In genomic region chrX:41970096-41970495, GRCm38 (mm10) we compare ENCODE assay signal across 19 mouse cellular contexts. TPM values are rescaled to one million over a fixed set of nuclear protein-coding genes. Genes with fewer than 3 reads are reported as not detected.
DNase-seq lines count a peak whose midpoint lies in the region; ATAC-seq and TF ChIP-seq lines count a peak whose summit lies in the region.
"Had no signal": no experiment of that assay in that cellular context is flagged by ENCODE, and none has a peak within 500 bp of the region (broad histone marks: within the 10 kb centered on the region; RNA-seq: fewer than 3 reads in every experiment).

No protein-coding gene starts in this region.

- H3K27ac ChIP-seq in forebrain, embryonic 11.5 days (ENCODE audit: low read depth, low read length) = no peak overlapping the region
- no peak overlapping the region for H3K27ac ChIP-seq in layer of hippocampus, adult 2 months
- H3K27ac ChIP-seq: embryonic facial prominence, embryonic 13.5 days; embryonic facial prominence, embryonic 15.5 days; forebrain, embryonic 12.5 days had no signal

- no peaks in the 10 kb centered on the region for H3K9me3 ChIP-seq in forebrain, embryonic 11.5 days (ENCODE audit: control insufficient read depth, low read length)
- H3K9me3 ChIP-seq: embryonic facial prominence, embryonic 13.5 days; embryonic facial prominence, embryonic 15.5 days; forebrain, embryonic 12.5 days had no signal

- no peaks in the 10 kb centered on the region for H3K27me3 ChIP-seq in forebrain, embryonic 11.5 days (ENCODE audit: control insufficient read depth, insufficient read depth, low read length)
- H3K27me3 ChIP-seq: embryonic facial prominence, embryonic 13.5 days; embryonic facial prominence, embryonic 15.5 days; forebrain, embryonic 12.5 days had no signal

- no peak overlapping the region for H3K9ac ChIP-seq in forebrain, embryonic 11.5 days (ENCODE audit: low read length)
- H3K9ac ChIP-seq: embryonic facial prominence, embryonic 13.5 days; embryonic facial prominence, embryonic 15.5 days; forebrain, embryonic 12.5 days had no signal

- no peak overlapping the region for H3K4me3 ChIP-seq in forebrain, embryonic 11.5 days (ENCODE audit: low read depth, low read length)
- H3K4me3 ChIP-seq in layer of hippocampus, adult 2 months = no peak overlapping the region
- H3K4me3 ChIP-seq: embryonic facial prominence, embryonic 13.5 days; embryonic facial prominence, embryonic 15.5 days; forebrain, embryonic 12.5 days had no signal

- no peaks in the 10 kb centered on the region for H3K4me1 ChIP-seq in forebrain, embryonic 11.5 days (replicated peaks; ENCODE audit: control insufficient read depth, insufficient read depth, low read length)
- H3K4me1 ChIP-seq: embryonic facial prominence, embryonic 13.5 days; embryonic facial prominence, embryonic 15.5 days; forebrain, embryonic 12.5 days had no signal

- DNase-seq in 3T3-L1 (ENCODE audit: low read depth, low spot score) (peak; percentile 68), NIH3T3 (ENCODE audit: low read depth) (peak; percentile 25)
- DNase-seq in forebrain, embryonic 11.5 days (ENCODE audit: low spot score) = no peak
- no peak for DNase-seq in embryo, embryonic 9.5 days (ENCODE audit: extremely low spot score)
- no peak for DNase-seq in layer of hippocampus, adult 2 months (ENCODE audit: low spot score in 2 of 2)
- DNase-seq: adrenal gland, adult 8-10 months; adrenal gland, postnatal 14 days; cerebellum, adult 11-12 months; cerebellum, adult 2 months; cerebellum, adult 9-10 months; cerebellum, postnatal 10 days; cerebellum, postnatal 25 days had no signal

- 93% methylated on average over 2 of the region's 2 CpGs for WGBS in forebrain, embryonic 11.5 days

- no peak for TF ChIP-seq CTCF in layer of hippocampus, adult 2 months (conservative IDR thresholded peaks at IDR 0.05)

- no peak overlapping the region for H3K4me2 ChIP-seq in forebrain, embryonic 11.5 days (ENCODE audit: low read depth, low read length, severe bottlenecking)
- H3K4me2 ChIP-seq: embryonic facial prominence, embryonic 13.5 days; embryonic facial prominence, embryonic 15.5 days; forebrain, embryonic 12.5 days had no signal

- ATAC-seq in forebrain, embryonic 11.5 days (replicated peaks; ENCODE audit: low FRiP score) = no peak
- ATAC-seq: activated CD4-positive, CD25-positive, alpha-beta regulatory T cell, adult 4 months; forebrain, embryonic 14.5 days; forebrain, embryonic 16.5 days; Patski had no signal

- H3K36me3 ChIP-seq in forebrain, embryonic 11.5 days (ENCODE audit: control insufficient read depth, insufficient read depth, low read length) = no peaks in the 10 kb centered on the region
- H3K36me3 ChIP-seq: embryonic facial prominence, embryonic 13.5 days; embryonic facial prominence, embryonic 15.5 days; forebrain, embryonic 12.5 days had no signal

RNA-seq across cellular contexts. Expression of gene Thoc2, which starts 49.6 kb away (rescaled TPM):
- polyA plus RNA-seq in forebrain, embryonic 11.5 days (2014; fragmentation: Nextera tagmentation; extraction: Ambion mirVana) = 96.3 and 97.5 TPM in 2 replicates
- total RNA-seq in layer of hippocampus, adult 2 months (2021) = 10 to 100 TPM; 59.4 to 62.9 TPM

Comparison
In these comparisons a context has a peak if more than half of its experiments do, and no peak if none do; other contexts are left out.
1. DNase-seq: peak in 3T3-L1 (single experiment) and NIH3T3 (single experiment); none in forebrain, embryonic 11.5 days (single experiment), embryo, embryonic 9.5 days (single experiment) and layer of hippocampus, adult 2 months (0 of 2).